Mouse (Mus musculus): Measurements from ENCODE around the gene Rgs8. TPM values are rescaled to one million over a fixed set of nuclear protein-coding genes. Genes with fewer than 3 reads are reported as not detected.

Gene Rgs8
- total and polyA plus RNA-seq, 3 experiments = not detected

DNA sequence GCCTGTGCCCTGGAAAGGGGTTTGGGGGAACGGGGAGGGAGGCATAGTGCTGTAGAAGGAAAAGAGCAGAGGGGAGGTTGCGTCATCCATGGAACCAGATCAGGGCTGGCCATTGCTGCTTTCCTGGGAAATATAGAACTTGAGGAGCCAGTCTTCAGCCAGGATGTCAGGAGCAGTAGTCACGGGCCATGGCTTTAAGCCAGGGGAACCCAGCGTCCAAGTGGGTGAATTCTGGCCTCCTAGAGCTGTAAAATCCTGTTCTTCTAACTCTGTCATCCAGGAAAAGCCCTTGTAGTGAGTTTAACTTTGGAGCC, 8.8 kb downstream of the Rgs8 start:
- Histone ChIP-seq H3K4me1 (ENCODE audit: control insufficient read depth in 1 of 2, insufficient read depth in 2 of 2) (no peaks in the 10 kb centered on the region), H3K27me3 (replicated peaks) (peaks cover 16% of the 10 kb centered on the region), H3K9me3 (replicated peaks; ENCODE audit: low read length) (peaks cover 3% of the 10 kb centered on the region), H3K4me3 (replicated peaks in 1 of 3; ENCODE audit: low read depth in 2 of 3, low read length in 2 of 3, poor library complexity in 1 of 3) (no peak overlapping the region), H3K9ac (ENCODE audit: insufficient read depth, low read depth) (no peak overlapping the region), H3K27ac (ENCODE audit: insufficient read depth, low read depth) (no peak overlapping the region), H3K79me2 (replicated peaks; ENCODE audit: control insufficient read depth, extremely low read depth, insufficient read depth, poor library complexity, severe bottlenecking) (no peaks in the 10 kb centered on the region), H3K36me3 (replicated peaks in 1 of 2; ENCODE audit: control insufficient read depth in 1 of 2, insufficient read depth in 1 of 2, low read length in 1 of 2) (no peaks in the 10 kb centered on the region), H3K4me2 (ENCODE audit: insufficient read depth, low read depth, poor library complexity, severe bottlenecking) (no peak overlapping the region)
- dilution Hi-C loops (cut with MboI; ENCODE audit: extremely low pct_ligation_motif_present, extremely low pct_unique_long_range_greater_than_20kb, low sequenced_read_pairs) = no loop called here
- in situ Hi-C loops (cut with MboI; ENCODE audit: low pct_ligation_motif_present, low pct_unique_long_range_greater_than_20kb, low sequenced_read_pairs) = no loop called here
- no peak for TF ChIP-seq MXI1 (IDR thresholded peaks at IDR 0.05; ENCODE audit: low read depth, low read length)
- no peak for DNase-seq (ENCODE audit: extremely low read depth)

DNA sequence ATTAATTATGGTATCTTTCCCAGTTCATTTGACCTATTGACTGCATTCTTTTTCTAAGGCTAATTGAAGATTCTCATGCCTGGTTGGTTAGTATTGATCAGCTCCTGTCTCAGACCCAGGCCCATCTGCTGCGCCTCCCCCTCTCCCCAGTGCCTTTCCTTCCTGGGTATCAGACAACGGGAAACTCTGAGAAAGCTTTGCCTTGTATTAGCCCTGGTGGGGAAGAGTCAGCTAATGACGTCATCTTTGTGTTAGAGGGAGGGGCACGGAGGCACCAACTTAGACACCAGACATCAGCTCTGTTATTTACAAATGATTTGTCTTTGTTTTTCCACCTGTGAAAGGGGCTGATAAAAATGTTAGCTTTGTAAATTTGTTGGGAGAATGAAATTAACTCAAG, 9.5 kb downstream of the Rgs8 start:
- Histone ChIP-seq H3K4me2 (ENCODE audit: insufficient read depth, low read depth, poor library complexity, severe bottlenecking) (no peak overlapping the region), H3K9ac (ENCODE audit: insufficient read depth, low read depth) (no peak overlapping the region), H3K79me2 (replicated peaks; ENCODE audit: control insufficient read depth, extremely low read depth, insufficient read depth, poor library complexity, severe bottlenecking) (no peaks in the 10 kb centered on the region), H3K4me3 (replicated peaks in 1 of 3; ENCODE audit: low read depth in 2 of 3, low read length in 2 of 3, poor library complexity in 1 of 3) (no peak overlapping the region), H3K9me3 (replicated peaks; ENCODE audit: low read length) (peaks cover 3% of the 10 kb centered on the region), H3K27ac (ENCODE audit: insufficient read depth, low read depth) (no peak overlapping the region), H3K36me3 (replicated peaks in 1 of 2; ENCODE audit: control insufficient read depth in 1 of 2, insufficient read depth in 1 of 2, low read length in 1 of 2) (no peaks in the 10 kb centered on the region), H3K4me1 (ENCODE audit: control insufficient read depth in 1 of 2, insufficient read depth in 2 of 2) (no peaks in the 10 kb centered on the region), H3K27me3 (replicated peaks) (peaks cover 19% of the 10 kb centered on the region)
- TF ChIP-seq TBP (conservative IDR thresholded peaks at IDR 0.05; ENCODE audit: low read depth, low read length) (no peak), POLR2A (IDR thresholded peaks at IDR 0.05; ENCODE audit: low read depth, low read length) (no peak), CTCF (conservative IDR thresholded peaks at IDR 0.05 in 1 of 2, IDR thresholded peaks at IDR 0.05 in 1 of 2; ENCODE audit: low read depth in 2 of 2, low read length in 2 of 2) (no peak), IRF4 (IDR thresholded peaks at IDR 0.05; ENCODE audit: low read depth, low read length) (no peak), GABPA (IDR thresholded peaks at IDR 0.05; ENCODE audit: insufficient replicate concordance, low read depth, low read length) (no peak), CHD1 (IDR thresholded peaks at IDR 0.05; ENCODE audit: low read depth, low read length) (no peak), ZNF384 (IDR thresholded peaks at IDR 0.05; ENCODE audit: low read depth, low read length) (no peak), KAT2A (IDR thresholded peaks at IDR 0.05; ENCODE audit: insufficient replicate concordance, low read length) (no peak), MAX (IDR thresholded peaks at IDR 0.05; ENCODE audit: low read length) (no peak), UBTF (IDR thresholded peaks at IDR 0.05; ENCODE audit: low read depth, low read length) (no peak), SIN3A (IDR thresholded peaks at IDR 0.05; ENCODE audit: low read length) (no peak), USF2 (conservative IDR thresholded peaks at IDR 0.05; ENCODE audit: low read depth, low read length) (no peak), HCFC1 (IDR thresholded peaks at IDR 0.05; ENCODE audit: low read depth, low read length) (no peak), ZC3H11A (IDR thresholded peaks at IDR 0.05; ENCODE audit: low read depth, low read length) (no peak)
- no peak for DNase-seq (ENCODE audit: extremely low read depth)
- in situ Hi-C loops (cut with MboI; ENCODE audit: low pct_ligation_motif_present, low pct_unique_long_range_greater_than_20kb, low sequenced_read_pairs) = no loop called here
- dilution Hi-C loops (cut with MboI; ENCODE audit: extremely low pct_ligation_motif_present, extremely low pct_unique_long_range_greater_than_20kb, low sequenced_read_pairs) = no loop called here

DNA sequence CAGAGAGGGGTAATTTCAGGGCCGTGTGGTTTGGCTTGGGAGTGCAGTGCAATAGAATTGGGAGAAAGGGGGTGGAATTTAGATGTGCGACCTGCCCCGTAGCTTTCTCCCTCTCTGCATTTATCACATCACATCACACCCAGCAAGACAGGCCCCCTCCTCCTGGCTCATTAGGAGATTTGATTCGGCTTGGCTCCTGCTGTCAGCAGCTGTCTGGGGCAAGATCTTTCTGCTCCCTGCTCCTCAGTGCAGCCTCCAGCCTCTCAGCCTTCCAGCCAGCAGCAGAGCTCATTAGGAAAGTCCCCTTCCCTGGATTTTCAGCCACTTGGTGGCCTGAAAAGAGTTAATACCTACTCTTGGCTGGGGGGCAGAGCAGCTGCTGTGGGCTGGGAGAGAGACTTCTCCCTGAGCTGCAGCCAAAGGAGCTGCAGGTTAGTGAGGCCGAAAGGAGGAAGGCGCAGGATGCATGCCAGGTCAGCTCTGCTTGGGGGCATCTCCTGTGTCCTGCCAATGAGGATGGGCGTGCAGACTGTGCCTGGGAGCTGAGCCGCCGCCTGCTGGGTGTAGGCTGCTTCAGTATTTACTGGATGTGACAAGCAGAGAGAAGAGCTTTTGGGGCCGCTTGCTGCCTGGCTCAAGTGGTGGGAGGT, 12.4 kb downstream of the Rgs8 start:
- Histone ChIP-seq H3K27ac (ENCODE audit: insufficient read depth, low read depth) (no peak overlapping the region), H3K4me2 (ENCODE audit: insufficient read depth, low read depth, poor library complexity, severe bottlenecking) (no peak overlapping the region), H3K79me2 (replicated peaks; ENCODE audit: control insufficient read depth, extremely low read depth, insufficient read depth, poor library complexity, severe bottlenecking) (no peaks in the 10 kb centered on the region), H3K4me3 (replicated peaks in 1 of 3; ENCODE audit: low read depth in 2 of 3, low read length in 2 of 3, poor library complexity in 1 of 3) (no peak overlapping the region), H3K9me3 (replicated peaks; ENCODE audit: low read length) (peaks cover 3% of the 10 kb centered on the region), H3K36me3 (replicated peaks in 1 of 2; ENCODE audit: control insufficient read depth in 1 of 2, insufficient read depth in 1 of 2, low read length in 1 of 2) (no peaks in the 10 kb centered on the region), H3K9ac (ENCODE audit: insufficient read depth, low read depth) (no peak overlapping the region), H3K27me3 (replicated peaks) (peaks cover 34% of the 10 kb centered on the region), H3K4me1 (ENCODE audit: control insufficient read depth in 1 of 2, insufficient read depth in 2 of 2) (no peaks in the 10 kb centered on the region)
- TF ChIP-seq BHLHE40 (IDR thresholded peaks at IDR 0.05; ENCODE audit: low read depth, low read length) (no peak), SIN3A (IDR thresholded peaks at IDR 0.05; ENCODE audit: low read length) (no peak), ZMIZ1 (IDR thresholded peaks at IDR 0.05; ENCODE audit: low read depth, low read length) (no peak), JUND (conservative IDR thresholded peaks at IDR 0.05; ENCODE audit: low read depth, low read length) (no peak), USF2 (conservative IDR thresholded peaks at IDR 0.05; ENCODE audit: low read depth, low read length) (no peak), IRF4 (IDR thresholded peaks at IDR 0.05; ENCODE audit: low read depth, low read length) (no peak), EP300 (IDR thresholded peaks at IDR 0.05; ENCODE audit: low read length) (no peak), CHD2 (IDR thresholded peaks at IDR 0.05; ENCODE audit: low read length) (no peak), MXI1 (IDR thresholded peaks at IDR 0.05; ENCODE audit: low read depth, low read length) (no peak), MAFK (IDR thresholded peaks at IDR 0.05; ENCODE audit: insufficient replicate concordance, low read length) (no peak), HCFC1 (IDR thresholded peaks at IDR 0.05; ENCODE audit: low read depth, low read length) (no peak), RCOR1 (conservative IDR thresholded peaks at IDR 0.05; ENCODE audit: low read depth, low read length) (no peak), ETS1 (conservative IDR thresholded peaks at IDR 0.05; ENCODE audit: low read depth, low read length) (no peak), ELF1 (IDR thresholded peaks at IDR 0.05; ENCODE audit: low read depth, low read length) (no peak), UBTF (IDR thresholded peaks at IDR 0.05; ENCODE audit: low read depth, low read length) (no peak), USF1 (IDR thresholded peaks at IDR 0.05; ENCODE audit: low read depth, low read length) (no peak), PAX5 (IDR thresholded peaks at IDR 0.05; ENCODE audit: low read length) (no peak)
- dilution Hi-C loops (cut with MboI; ENCODE audit: extremely low pct_ligation_motif_present, extremely low pct_unique_long_range_greater_than_20kb, low sequenced_read_pairs) = no loop called here
- in situ Hi-C loops (cut with MboI; ENCODE audit: low pct_ligation_motif_present, low pct_unique_long_range_greater_than_20kb, low sequenced_read_pairs) = no loop called here
- no peak for DNase-seq (ENCODE audit: extremely low read depth)
